Mouse (Mus musculus): ENCODE results near the gene Pck2. TPM values are rescaled to one million over a fixed set of nuclear protein-coding genes. Genes with fewer than 3 reads are reported as not detected.

The Pck2 gene
- total RNA-seq, 2 experiments from 2014 or later: 20.4 to 21.4 TPM

- DNase-seq (ENCODE audit: low spot score in 2 of 2): no peak
Measured at GRCm38 (mm10) chr14:55575302-55575701, 35.2 kb downstream of the Pck2 start, which contains the start of gene Fitm1. Fitm1 (plus strand) TSS chr14:55575617.

GRCm38 (mm10) chr14:55575711-55576110 is 35.6 kb downstream of the Pck2 start:
- DNase-seq (ENCODE audit: low spot score in 2 of 2): no peak

GRCm38 (mm10) chr14:55576376-55576775 is 36.3 kb downstream of the Pck2 start:
- no peak for DNase-seq (ENCODE audit: low spot score in 2 of 2)

GRCm38 (mm10) chr14:55577871-55578667 is 38.0 kb downstream of the Pck2 start, which contains the start of gene Psme1:
Psme1 (plus strand) TSS chr14:55578123.
- peak; percentile 79 to 85 for DNase-seq (ENCODE audit: low spot score in 2 of 2)

- peak in 1 of 2 experiments; percentile 27 for DNase-seq (ENCODE audit: low spot score in 2 of 2)
Measured at GRCm38 (mm10) chr14:55578668-55579269, 38.7 kb downstream of the Pck2 start.

- DNase-seq (ENCODE audit: low spot score in 2 of 2): no peak
Measured at GRCm38 (mm10) chr14:55579511-55580496, 39.7 kb downstream of the Pck2 start.

GRCm38 (mm10) chr14:55580731-55581130 is 40.7 kb downstream of the Pck2 start:
- no peak for DNase-seq (ENCODE audit: low spot score in 2 of 2)

GRCm38 (mm10) chr14:55581981-55582681 is 42.1 kb downstream of the Pck2 start:
- DNase-seq (ENCODE audit: low spot score in 2 of 2): no peak

GRCm38 (mm10) chr14:55584303-55584701 is 44.2 kb downstream of the Pck2 start:
- no peak for DNase-seq (ENCODE audit: low spot score in 2 of 2)

GRCm38 (mm10) chr14:55584702-55585565 is 44.9 kb downstream of the Pck2 start, which contains the start of gene Emc9:
Emc9 (minus strand) TSS chr14:55585302.
- peak; percentile 47 to 62 for DNase-seq (ENCODE audit: low spot score in 2 of 2)

- no peak for DNase-seq (ENCODE audit: low spot score in 2 of 2)
Measured at GRCm38 (mm10) chr14:55585566-55585960, 45.5 kb downstream of the Pck2 start.

- no peak for DNase-seq (ENCODE audit: low spot score in 2 of 2)
Measured at GRCm38 (mm10) chr14:55586149-55586548, 46.1 kb downstream of the Pck2 start.

GRCm38 (mm10) chr14:55589271-55589670 is 49.2 kb downstream of the Pck2 start:
- no peak for DNase-seq (ENCODE audit: low spot score in 2 of 2)

GRCm38 (mm10) chr14:55589771-55590448 is 49.8 kb downstream of the Pck2 start:
- DNase-seq (ENCODE audit: low spot score in 2 of 2): no peak

- peak; percentile 85 to 89 for DNase-seq (ENCODE audit: low spot score in 2 of 2)
Measured at GRCm38 (mm10) chr14:55590748-55591330, 50.8 kb downstream of the Pck2 start, which contains the start of gene Psme2. Psme2 (minus strand) TSS chr14:55591113.

- peak; percentile 84 to 90 for DNase-seq (ENCODE audit: low spot score in 2 of 2)
Measured at GRCm38 (mm10) chr14:55591331-55591891, 51.3 kb downstream of the Pck2 start, which contains the start of gene Rnf31. Rnf31 (plus strand) TSS chr14:55591708.

GRCm38 (mm10) chr14:55592226-55592625 is 52.2 kb downstream of the Pck2 start:
- no peak for DNase-seq (ENCODE audit: low spot score in 2 of 2)

Data from layer of hippocampus, postnatal 10 days (tissue).